Mouse (Mus musculus) cerebellum, adult 11-12 months (tissue): ENCODE data around the gene Gm4788.
"Not testable (repeated sequence)": the region's sequence is repeated elsewhere in the genome, so short reads cannot be mapped to it uniquely, and the experiment has no call there.

Experiments
- DNase-seq: peaks from one replicate; pipeline ENCODE4 v3.0.0; 2022

The Gm4788 gene

DNA sequence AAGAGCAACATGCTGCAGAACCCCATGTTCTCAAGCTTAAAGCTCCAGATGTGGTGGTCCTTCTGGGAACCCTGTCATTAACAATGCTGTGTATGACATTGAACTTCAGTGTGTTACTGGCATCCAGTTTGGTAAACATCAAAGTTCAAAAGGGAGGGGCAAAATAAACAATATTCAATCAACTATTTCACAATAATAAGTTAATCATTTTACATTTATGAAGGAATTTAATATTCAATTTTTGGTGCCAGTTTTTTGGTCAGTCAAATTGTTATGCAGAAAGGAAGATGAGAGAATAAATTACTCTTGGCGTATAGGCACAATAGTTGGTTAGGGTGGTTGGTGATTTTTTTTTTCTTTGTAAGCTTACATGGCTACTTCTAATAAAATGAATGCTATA, at the start of gene Gm4788:
Gene Gm4788, minus strand, starts transcription at position 101 of the 400 bp plus-strand sequence.
- no peak for DNase-seq

DNA sequence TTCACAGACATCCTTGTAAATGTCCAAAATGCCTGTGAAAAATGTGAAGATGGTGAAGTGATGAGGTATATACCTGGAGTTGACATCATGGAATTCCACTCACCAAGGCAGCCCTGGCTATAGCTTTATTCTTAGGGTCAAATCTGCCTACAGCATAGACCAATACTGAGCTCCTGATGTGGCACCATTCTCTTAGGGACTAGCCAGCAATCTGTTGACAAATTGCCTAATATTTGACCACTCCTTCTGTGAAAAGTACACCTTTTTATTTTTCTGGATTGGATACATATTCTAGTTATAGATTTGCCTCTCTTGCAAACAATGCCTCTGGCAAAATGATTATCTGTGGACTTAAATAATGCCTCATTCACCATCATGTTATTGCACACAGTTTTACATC, 27.6 kb upstream of the Gm4788 start:
- DNase-seq = no peak

DNA sequence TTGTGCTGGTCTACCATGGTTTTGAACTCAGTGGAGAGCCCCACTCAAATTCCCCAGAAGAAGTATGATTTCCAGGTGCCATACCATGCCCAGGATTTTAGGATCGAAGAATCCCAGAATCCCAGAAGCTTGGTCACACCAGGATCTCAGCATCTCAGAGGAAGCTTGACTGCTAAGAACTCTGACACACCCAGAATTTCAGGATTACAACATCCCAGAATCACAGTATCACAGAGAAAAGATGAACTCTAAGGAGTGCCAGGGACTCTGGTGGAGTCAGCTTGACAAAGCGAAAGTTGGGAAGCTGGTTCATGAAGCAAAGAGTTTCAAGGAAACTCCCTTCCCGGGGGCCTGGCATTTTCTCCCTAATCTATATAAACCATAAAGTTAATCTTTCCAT, 11.1 kb downstream of the Gm4788 start:
- not testable (repeated sequence) for DNase-seq

DNA sequence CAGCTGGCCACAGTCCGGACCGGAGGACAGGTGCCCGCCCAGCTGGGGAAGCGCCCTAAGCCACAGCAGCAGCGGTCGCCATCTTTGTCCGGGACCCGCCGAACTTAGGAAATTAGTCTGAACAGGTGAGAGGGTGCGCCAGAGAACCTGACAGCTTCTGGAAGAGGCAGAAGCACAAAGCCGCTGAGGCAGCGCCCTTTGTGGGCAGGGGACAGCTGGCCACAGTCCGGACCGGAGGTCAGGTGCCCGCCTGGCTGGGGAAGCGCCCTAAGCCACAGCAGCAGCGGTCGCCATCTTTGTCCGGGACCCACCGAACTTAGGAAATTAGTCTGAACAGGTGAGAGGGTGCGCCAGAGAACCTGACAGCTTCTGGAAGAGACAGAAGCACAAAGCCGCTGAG, 64.4 kb downstream of the Gm4788 start:
- not testable (repeated sequence) for DNase-seq

DNA sequence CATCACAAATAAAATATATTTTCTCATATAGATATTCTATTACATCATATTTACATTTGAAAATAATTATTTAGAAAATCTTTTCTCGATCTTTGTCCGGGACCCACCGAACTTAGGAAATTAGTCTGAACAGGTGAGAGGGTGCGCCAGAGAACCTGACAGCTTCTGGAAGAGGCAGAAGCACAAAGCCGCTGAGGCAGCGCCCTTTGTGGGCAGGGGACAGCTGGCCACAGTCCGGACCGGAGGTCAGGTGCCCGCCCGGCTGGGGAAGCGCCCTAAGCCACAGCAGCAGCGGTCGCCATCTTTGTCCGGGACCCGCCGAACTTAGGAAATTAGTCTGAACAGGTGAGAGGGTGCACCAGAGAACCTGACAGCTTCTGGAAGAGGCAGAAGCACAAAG, 64.8 kb downstream of the Gm4788 start:
- not testable (repeated sequence) for DNase-seq

DNA sequence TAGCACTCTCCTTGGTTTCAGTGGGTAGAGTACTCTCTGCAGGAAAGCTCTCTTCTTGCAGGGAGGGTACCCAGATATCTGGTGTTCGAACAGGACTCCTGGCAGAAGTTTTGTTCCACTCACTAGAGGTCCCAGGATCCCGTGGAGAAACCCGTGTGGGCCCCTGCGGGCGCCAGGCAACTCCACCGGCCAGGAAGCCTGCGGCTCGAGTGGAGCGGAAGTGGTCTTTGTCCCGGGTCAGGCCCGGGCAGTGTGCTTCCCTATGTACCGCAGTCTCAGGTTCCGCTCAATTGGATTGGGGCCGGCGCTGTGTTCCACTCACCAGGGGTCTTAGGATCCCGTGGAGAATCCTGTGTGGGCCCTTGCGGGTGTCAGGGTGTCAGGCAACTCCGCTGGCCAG, 131.1 kb downstream of the Gm4788 start:
- DNase-seq = not testable (repeated sequence)
